Mouse (Mus musculus) MEL (cell line): ENCODE measurements around the gene Cep295nl. TPM values are rescaled to one million over a fixed set of nuclear protein-coding genes. Genes with fewer than 3 reads are reported as not detected.

Source experiments
- DNase-seq: peaks from one replicate; pipeline ENCODE4 v3.0.0; 2011; ENCODE audit warnings: low read depth, low spot score
- H3K27ac ChIP-seq: 2 replicates; pipeline ENCODE4 v1.5.1; 2012; ENCODE audit warnings: low read depth, mild to moderate bottlenecking, control low read depth, low read length, moderate library complexity; ENCODE audit not compliant: control insufficient read depth
- H3K27me3 ChIP-seq, 2 experiments: fragments of 150-350 bp in 1 of 2; sonication (generic) in 1 of 2; 2 replicates each; pipeline ENCODE4 v1.6.1; 2012; ENCODE audit warnings: low read length in 2 of 2, mild to moderate bottlenecking in 2 of 2, improper control_type of control experiment in 1 of 2, moderate library complexity in 1 of 2; ENCODE audit not compliant: insufficient read depth in 2 of 2, control insufficient read depth in 1 of 2
- H3K36me3 ChIP-seq, 2 experiments: 2 replicates each; pipeline ENCODE4 v1.6.1; 2012 to 2014; ENCODE audit warnings: low read length in 2 of 2, improper control_type of control experiment in 1 of 2, inconsistent platforms in 1 of 2, mild to moderate bottlenecking in 1 of 2; ENCODE audit not compliant: insufficient read depth in 2 of 2, control insufficient read depth in 1 of 2
- H3K4me1 ChIP-seq, 2 experiments: fragments of 150-350 bp in 1 of 2; sonication (generic) in 1 of 2; 2 replicates each; pipeline ENCODE4 v1.6.1; 2012; ENCODE audit warnings: low read length in 2 of 2, improper control_type of control experiment in 1 of 2, mild to moderate bottlenecking in 1 of 2; ENCODE audit not compliant: insufficient read depth in 2 of 2, control insufficient read depth in 1 of 2
- H3K4me3 ChIP-seq, 2 experiments: fragments of 150-350 bp in 1 of 2; sonication (generic) in 1 of 2; 2 replicates each; pipeline ENCODE4 v1.5.1; 2012; ENCODE audit warnings: low read depth in 2 of 2, low read length in 2 of 2, mild to moderate bottlenecking in 2 of 2, moderate library complexity in 2 of 2, control low read depth in 1 of 2, improper control_type of control experiment in 1 of 2; ENCODE audit not compliant: control insufficient read depth in 1 of 2, insufficient read depth in 1 of 2
- H3K79me2 ChIP-seq: 2 replicates; pipeline ENCODE4 v1.6.1; 2012; ENCODE audit warnings: mild to moderate bottlenecking, low read length, moderate library complexity; ENCODE audit not compliant: control insufficient read depth, poor library complexity, insufficient read depth
- H3K9ac ChIP-seq: 2 replicates; pipeline ENCODE4 v1.6.1; 2012; ENCODE audit warnings: low read depth, mild to moderate bottlenecking, control low read depth, low read length, moderate library complexity; ENCODE audit not compliant: control insufficient read depth, poor library complexity, severe bottlenecking
- H3K9me3 ChIP-seq: fragments of 150-350 bp; sonication (generic); replicated peaks from 2 replicates; pipeline ENCODE4 v1.6.1; 2012; ENCODE audit warnings: mild to moderate bottlenecking, low read length, improper control_type of control experiment, moderate library complexity; ENCODE audit not compliant: insufficient read depth
- CHD2 ChIP-seq: IDR thresholded peaks from 2 replicates; pipeline ENCODE4 v1.6.1; 2011; ENCODE audit warnings: low read length, improper control_type of control experiment
- ELF1 ChIP-seq: IDR thresholded peaks from 2 replicates; pipeline ENCODE4 v1.6.1; 2014; ENCODE audit warnings: low read depth, mild to moderate bottlenecking, inconsistent platforms, low read length, improper control_type of control experiment, moderate library complexity
- ETS1 ChIP-seq: IDR thresholded peaks from 2 replicates; pipeline ENCODE4 v1.6.1; 2012; ENCODE audit warnings: low read depth, mild to moderate bottlenecking, inconsistent platforms, low read length, improper control_type of control experiment, moderate library complexity
- GATA1 ChIP-seq: IDR thresholded peaks from 2 replicates; pipeline ENCODE4 v1.6.1; 2011; ENCODE audit warnings: low read depth, low read length, improper control_type of control experiment
- HCFC1 ChIP-seq: IDR thresholded peaks from 2 replicates; pipeline ENCODE4 v1.6.1; 2012; ENCODE audit warnings: low read depth, mild to moderate bottlenecking, inconsistent platforms, low read length, improper control_type of control experiment, moderate library complexity
- MAZ ChIP-seq: IDR thresholded peaks from 2 replicates; pipeline ENCODE4 v1.6.1; 2012; ENCODE audit warnings: low read depth, mild to moderate bottlenecking, inconsistent platforms, low read length, improper control_type of control experiment
- MEF2A ChIP-seq: IDR thresholded peaks from 2 replicates; pipeline ENCODE4 v1.6.1; 2014; ENCODE audit warnings: low read depth, mild to moderate bottlenecking, inconsistent platforms, low read length, improper control_type of control experiment; ENCODE audit not compliant: poor library complexity, insufficient replicate concordance, severe bottlenecking; ENCODE audit errors: extremely low read depth
- MYB ChIP-seq: IDR thresholded peaks from 2 replicates; pipeline ENCODE4 v1.6.1; 2011; ENCODE audit warnings: mild to moderate bottlenecking, low read depth, low read length, improper control_type of control experiment
- NELFE ChIP-seq: IDR thresholded peaks from 2 replicates; pipeline ENCODE4 v1.6.1; 2011; ENCODE audit warnings: low read depth, low read length, improper control_type of control experiment
- NRF1 ChIP-seq: IDR thresholded peaks from 2 replicates; pipeline ENCODE4 v1.6.1; 2014; ENCODE audit warnings: low read depth, mild to moderate bottlenecking, inconsistent platforms, low read length, improper control_type of control experiment, moderate library complexity; ENCODE audit not compliant: poor library complexity, insufficient read depth, severe bottlenecking
- POLR2AphosphoS5 ChIP-seq: IDR thresholded peaks from 2 replicates; pipeline ENCODE4 v1.6.1; 2012; ENCODE audit warnings: low read depth, borderline replicate concordance, mild to moderate bottlenecking, inconsistent platforms, low read length, moderate library complexity, mixed read lengths
- RAD21 ChIP-seq: IDR thresholded peaks from 2 replicates; pipeline ENCODE4 v1.6.1; 2011; ENCODE audit warnings: mild to moderate bottlenecking, low read depth, low read length, improper control_type of control experiment
- SIN3A ChIP-seq: IDR thresholded peaks from 2 replicates; pipeline ENCODE4 v1.6.1; 2012; ENCODE audit warnings: low read length, improper control_type of control experiment, inconsistent platforms
- UBTF ChIP-seq: IDR thresholded peaks from 2 replicates; pipeline ENCODE4 v1.6.1; 2012; ENCODE audit warnings: low read depth, mild to moderate bottlenecking, inconsistent platforms, low read length, improper control_type of control experiment, moderate library complexity, borderline replicate concordance; ENCODE audit not compliant: insufficient read depth
- USF1 ChIP-seq: IDR thresholded peaks from 2 replicates; pipeline ENCODE4 v1.6.1; 2014; ENCODE audit warnings: low read depth, mild to moderate bottlenecking, inconsistent platforms, low read length, improper control_type of control experiment, moderate library complexity
- USF2 ChIP-seq, 2 experiments: IDR thresholded peaks; 2 replicates each; pipeline ENCODE4 v1.6.1; 2011 to 2012; ENCODE audit warnings: improper control_type of control experiment in 2 of 2, low read length in 2 of 2, borderline replicate concordance in 1 of 2, inconsistent platforms in 1 of 2, low read depth in 1 of 2, mild to moderate bottlenecking in 1 of 2; ENCODE audit not compliant: insufficient read depth in 1 of 2
- ZC3H11A ChIP-seq: IDR thresholded peaks from 2 replicates; pipeline ENCODE4 v1.6.1; 2012; ENCODE audit warnings: low read depth, mild to moderate bottlenecking, inconsistent platforms, low read length, improper control_type of control experiment
- ZNF384 ChIP-seq: IDR thresholded peaks from 2 replicates; pipeline ENCODE4 v1.6.1; 2012; ENCODE audit warnings: low read depth, mild to moderate bottlenecking, inconsistent platforms, low read length, improper control_type of control experiment
- polyA plus RNA-seq, 2 experiments: library from polyadenylated mRNA; stranded (reverse) in 1 of 2; unstranded in 1 of 2; fragments of >175 nt in 1 of 2; fragments of >200 nt in 1 of 2; gene quantifications; 2 replicates each; pipeline versions ENCODE4 v1.2.1 to v1.2.4; 2012; ENCODE audit warnings: low replicate concordance in 2 of 2, low read depth in 1 of 2; ENCODE audit not compliant: insufficient read length in 2 of 2, insufficient read depth in 1 of 2, missing spikeins in 1 of 2
- total RNA-seq: library from RNA; depleted of rRNA; stranded (reverse); fragments of 300-350 nt; gene quantifications from 2 replicates; pipeline ENCODE4 v1.2.3, GENCODE M21; 2012

Cep295nl gene
- total and polyA plus RNA-seq, 3 experiments = not detected

DNA sequence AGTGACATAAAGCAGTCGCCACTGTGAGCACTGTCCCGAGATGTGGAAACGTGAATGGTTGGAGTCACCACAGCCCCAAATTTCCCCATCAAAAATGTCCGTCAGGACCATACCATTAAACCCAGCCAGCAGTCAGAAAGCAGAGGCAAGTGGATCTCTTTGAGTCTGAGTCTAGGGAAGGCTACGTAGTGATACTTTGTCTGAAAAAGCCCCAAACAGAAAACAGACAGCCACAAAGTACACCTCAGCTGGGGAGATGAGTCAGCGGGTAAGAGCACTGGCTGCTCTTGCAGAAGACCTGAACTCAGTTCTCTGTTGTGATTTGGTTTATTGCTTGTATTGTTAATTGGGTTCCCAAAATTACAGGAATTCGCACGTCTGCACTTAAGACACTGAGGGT is 24.3 kb upstream of the Cep295nl start:
- Histone ChIP-seq H3K9me3 (no peaks in the 10 kb centered on the region), H3K9ac (no peak overlapping the region), H3K4me1 (no peaks in the 10 kb centered on the region), H3K79me2 (no peaks in the 10 kb centered on the region)
- TF ChIP-seq USF1 = no peak
- TF ChIP-seq ETS1 = no peak
- no peak for TF ChIP-seq NELFE
- no peak for TF ChIP-seq SIN3A
- no peak for TF ChIP-seq POLR2AphosphoS5
- TF ChIP-seq ZC3H11A = no peak
- TF ChIP-seq USF2 (IDR thresholded peaks at IDR 0.05; ENCODE audit: borderline replicate concordance in 1 of 2, insufficient read depth in 1 of 2, low read depth in 1 of 2, low read length in 2 of 2) = no peak
- no peak for TF ChIP-seq GATA1
- no peak for TF ChIP-seq MYB
- no peak for TF ChIP-seq NRF1
- TF ChIP-seq UBTF = no peak
- no peak for TF ChIP-seq CHD2
- TF ChIP-seq MEF2A = no peak
- TF ChIP-seq HCFC1 = no peak
- TF ChIP-seq MAZ = no peak
- no peak for TF ChIP-seq ZNF384
- TF ChIP-seq, all 39 proteins: peak for 0
- Histone ChIP-seq H3K4me3 (no peak overlapping the region), H3K27me3 (peaks cover 0 to 6% of the 10 kb centered on the region in 2 experiments; a peak in 2 of 4 replicates), H3K36me3 (no peaks in the 10 kb centered on the region), H3K27ac (no peak overlapping the region)
- no peak for DNase-seq

DNA sequence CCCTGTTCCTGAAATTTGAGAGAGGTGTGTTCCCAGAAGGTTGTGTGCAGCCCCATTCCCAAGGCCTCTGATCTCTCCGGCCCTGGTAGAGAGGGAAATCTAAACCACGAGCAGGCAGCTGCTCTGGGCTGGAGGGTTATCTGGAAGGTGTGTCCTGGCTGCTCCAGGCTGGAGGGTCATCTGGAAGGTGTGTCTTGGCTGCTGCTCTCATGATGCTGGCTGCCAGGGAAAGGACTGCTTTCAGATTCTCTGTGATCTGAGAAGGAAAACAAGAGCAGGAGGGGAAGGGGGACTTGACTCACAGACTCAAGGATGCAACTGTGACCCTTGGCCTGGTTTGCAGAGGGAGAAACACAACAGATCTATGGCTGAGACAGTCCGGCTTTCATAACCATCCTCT is 23.8 kb upstream of the Cep295nl start:
- Histone ChIP-seq H3K27me3 (peaks cover 0 to 5% of the 10 kb centered on the region in 2 experiments; a peak in 1 of 4 replicates), H3K4me3 (no peak overlapping the region), H3K36me3 (no peaks in the 10 kb centered on the region), H3K9ac (no peak overlapping the region), H3K79me2 (no peaks in the 10 kb centered on the region), H3K4me1 (no peaks in the 10 kb centered on the region), H3K27ac (no peak overlapping the region), H3K9me3 (no peaks in the 10 kb centered on the region)
- DNase-seq = no peak
- no peak for TF ChIP-seq RAD21
- TF ChIP-seq ELF1 = no peak
- TF ChIP-seq POLR2AphosphoS5 = no peak
- TF ChIP-seq MAZ = no peak
